Mouse (Mus musculus) embryonic facial prominence, embryonic 14.5 days (tissue): ENCODE results near the gene Paf1. TPM values are rescaled to one million over a fixed set of nuclear protein-coding genes. Genes with fewer than 3 reads are reported as not detected.

Source experiments
- ATAC-seq: fragments of 200-750 bp; cut with Nextera tagmentation; 2 replicates; pipeline ENCODE4 v1.8.0; 2017; ENCODE audit warnings: low read depth, moderate number of reproducible peaks, moderate TSS enrichment
- DNase-seq: peaks from one replicate; pipeline ENCODE4 v3.0.0-alpha.2; 2015; ENCODE audit warnings: low spot score
- H3K27ac ChIP-seq: fragments of 300-500 bp; sonication (generic); replicated peaks from 2 replicates; pipeline ENCODE4 v1.5.1; 2014; ENCODE audit warnings: low read depth, mild to moderate bottlenecking, low read length, moderate library complexity
- H3K27me3 ChIP-seq: fragments of 300-500 bp; sonication (generic); replicated peaks from 2 replicates; pipeline ENCODE4 v1.6.1; 2014; ENCODE audit warnings: low read length; ENCODE audit not compliant: control insufficient read depth, insufficient read depth
- H3K36me3 ChIP-seq: fragments of 300-500 bp; sonication (generic); 2 replicates; pipeline ENCODE4 v1.6.1; 2014; ENCODE audit warnings: low read length, mixed read lengths; ENCODE audit not compliant: control insufficient read depth, insufficient read depth
- H3K4me1 ChIP-seq: fragments of 300-500 bp; sonication (generic); 2 replicates; pipeline ENCODE4 v1.6.1; 2014; ENCODE audit warnings: antibody characterized with exemption, low read length; ENCODE audit not compliant: control insufficient read depth, insufficient read depth
- H3K4me2 ChIP-seq: fragments of 300-500 bp; sonication (generic); 2 replicates; pipeline ENCODE4 v1.6.1; 2014; ENCODE audit warnings: low read depth, mild to moderate bottlenecking, low read length, moderate library complexity, mixed read lengths
- H3K4me3 ChIP-seq: fragments of 300-500 bp; sonication (generic); 2 replicates; pipeline ENCODE4 v1.5.1; 2014; ENCODE audit warnings: low read depth, mild to moderate bottlenecking, low read length
- H3K9ac ChIP-seq: fragments of 300-500 bp; sonication (generic); 2 replicates; pipeline ENCODE4 v1.6.1; 2014; ENCODE audit warnings: low read depth, mild to moderate bottlenecking, low read length, moderate library complexity, mixed read lengths
- H3K9me3 ChIP-seq: fragments of 300-500 bp; sonication (generic); 2 replicates; pipeline ENCODE4 v1.6.1; 2016; ENCODE audit warnings: low read length; ENCODE audit not compliant: control insufficient read depth
- WGBS: fragments of 180-500 bp; shearing (Covaris S2); extraction: QIAGEN DNeasy Blood & Tissue Kit; methylation state at CpG from one replicate; pipeline ENCODE4 v1.1.7; 2014; 5-methylcytosine and 5-hydroxymethylcytosine counted together
- polyA plus RNA-seq: library from polyadenylated mRNA; unstranded; fragments of >200 nt; fragmentation: Nextera tagmentation; extraction: Ambion mirVana; gene quantifications from 2 replicates; pipeline ENCODE4 v1.2.1, GENCODE M21; 2014

Gene Paf1
- 52.1 and 54.1 TPM in 2 replicates for polyA plus RNA-seq

DNA sequence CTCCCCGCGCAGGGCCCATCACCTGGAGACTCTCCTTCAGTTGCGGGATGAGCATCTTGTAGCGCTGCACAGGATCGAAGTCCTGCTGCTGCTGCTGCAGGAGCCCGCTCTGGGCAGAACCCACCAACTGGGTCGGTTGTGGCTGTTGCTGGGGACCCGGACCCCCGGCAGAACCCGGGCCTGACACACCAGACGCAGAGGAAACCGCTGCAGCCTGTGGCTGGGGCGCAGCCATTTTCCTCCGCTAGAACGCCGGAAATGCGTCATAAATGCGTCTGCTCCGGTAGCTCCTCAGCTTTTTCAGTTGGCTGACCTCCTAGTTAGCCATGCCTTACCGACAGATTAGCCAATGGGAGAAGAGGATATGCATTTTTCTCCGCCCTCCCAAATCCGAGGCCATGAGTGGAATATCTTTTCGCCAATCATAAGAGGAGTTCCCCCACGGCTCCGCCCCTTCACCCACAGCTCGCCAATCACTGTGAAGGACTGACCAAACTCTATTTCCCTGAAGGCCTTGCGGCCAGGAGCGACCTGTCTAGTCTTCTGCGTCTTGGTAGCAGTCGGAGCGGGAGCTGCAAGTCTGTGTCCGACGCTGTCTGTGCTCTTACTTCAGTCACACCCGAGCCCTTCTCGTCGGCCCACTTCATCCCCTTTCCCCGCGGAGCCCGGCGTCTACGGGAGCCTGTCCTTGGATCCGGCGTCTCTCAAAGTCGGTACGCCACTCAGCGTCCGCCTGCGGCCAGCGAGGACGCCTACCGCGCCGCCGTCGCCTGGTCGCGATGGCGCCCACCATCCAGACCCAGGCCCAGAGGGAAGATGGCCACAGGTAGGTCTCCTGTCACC is at the start of gene Paf1, which contains the start of gene Med29:
TSS of gene Paf1 (plus strand) at position 523 of the 843 bp plus-strand sequence.
TSS of gene Med29 (minus strand) at position 280 of the 843 bp plus-strand sequence.
- H3K9ac ChIP-seq: peak within 1 kb of the TSS; percentile 88
- no peaks in the 10 kb centered on the region for H3K27me3 ChIP-seq
- WGBS: under 1% methylated on average over 53 of the region's 58 CpGs
- H3K36me3 ChIP-seq: peaks cover 58% of the 10 kb centered on the region
- H3K9me3 ChIP-seq: no peaks in the 10 kb centered on the region
- peaks cover 8% of the 10 kb centered on the region for H3K4me1 ChIP-seq
- H3K4me3 ChIP-seq: peak within 1 kb of the TSS; percentile 94
- ATAC-seq: peak; percentile 97
- DNase-seq: peak; percentile 100
- peak within 1 kb of the TSS; percentile 84 for H3K27ac ChIP-seq
- peak within 1 kb of the TSS; percentile 92 for H3K4me2 ChIP-seq

- ATAC-seq (no peak), DNase-seq (peak; percentile 75)
- H3K9me3 ChIP-seq: no peaks in the 10 kb centered on the region
- WGBS: 3% methylated on average over 4 of the region's 4 CpGs
- no peak overlapping the region for H3K9ac ChIP-seq
- no peaks in the 10 kb centered on the region for H3K36me3 ChIP-seq
- no peak overlapping the region for H3K27ac ChIP-seq
- peaks cover 3% of the 10 kb centered on the region for H3K4me1 ChIP-seq
- H3K27me3 ChIP-seq: no peaks in the 10 kb centered on the region
- no peak overlapping the region for H3K4me3 ChIP-seq
- H3K4me2 ChIP-seq: no peak overlapping the region
These were observed 48.1 kb upstream of the Paf1 start for GRCm38 (mm10) chr7:28344637-28345036.

GRCm38 (mm10) chr7:28347746-28348145 is 45.0 kb upstream of the Paf1 start:
- WGBS: 69% methylated on average over 3 of the region's 3 CpGs
- H3K27ac ChIP-seq: no peak overlapping the region
- DNase-seq: no peak
- H3K4me3 ChIP-seq: no peak overlapping the region
- H3K9ac ChIP-seq: no peak overlapping the region
- no peak overlapping the region for H3K4me2 ChIP-seq
- peaks cover 11% of the 10 kb centered on the region for H3K36me3 ChIP-seq
- ATAC-seq: no peak
- no peaks in the 10 kb centered on the region for H3K27me3 ChIP-seq
- H3K9me3 ChIP-seq: no peaks in the 10 kb centered on the region
- H3K4me1 ChIP-seq: peaks cover 14% of the 10 kb centered on the region

GRCm38 (mm10) chr7:28348601-28349000 is 44.1 kb upstream of the Paf1 start:
- Histone ChIP-seq H3K27ac (no peak overlapping the region), H3K4me2 (no peak overlapping the region), H3K36me3 (peaks cover 20% of the 10 kb centered on the region), H3K9me3 (no peaks in the 10 kb centered on the region), H3K4me1 (peaks cover 14% of the 10 kb centered on the region), H3K27me3 (no peaks in the 10 kb centered on the region), H3K4me3 (no peak overlapping the region), H3K9ac (no peak overlapping the region)
- no peak for ATAC-seq
- WGBS: 82% methylated on average over 7 of the region's 7 CpGs
- DNase-seq: no peak

DNA sequence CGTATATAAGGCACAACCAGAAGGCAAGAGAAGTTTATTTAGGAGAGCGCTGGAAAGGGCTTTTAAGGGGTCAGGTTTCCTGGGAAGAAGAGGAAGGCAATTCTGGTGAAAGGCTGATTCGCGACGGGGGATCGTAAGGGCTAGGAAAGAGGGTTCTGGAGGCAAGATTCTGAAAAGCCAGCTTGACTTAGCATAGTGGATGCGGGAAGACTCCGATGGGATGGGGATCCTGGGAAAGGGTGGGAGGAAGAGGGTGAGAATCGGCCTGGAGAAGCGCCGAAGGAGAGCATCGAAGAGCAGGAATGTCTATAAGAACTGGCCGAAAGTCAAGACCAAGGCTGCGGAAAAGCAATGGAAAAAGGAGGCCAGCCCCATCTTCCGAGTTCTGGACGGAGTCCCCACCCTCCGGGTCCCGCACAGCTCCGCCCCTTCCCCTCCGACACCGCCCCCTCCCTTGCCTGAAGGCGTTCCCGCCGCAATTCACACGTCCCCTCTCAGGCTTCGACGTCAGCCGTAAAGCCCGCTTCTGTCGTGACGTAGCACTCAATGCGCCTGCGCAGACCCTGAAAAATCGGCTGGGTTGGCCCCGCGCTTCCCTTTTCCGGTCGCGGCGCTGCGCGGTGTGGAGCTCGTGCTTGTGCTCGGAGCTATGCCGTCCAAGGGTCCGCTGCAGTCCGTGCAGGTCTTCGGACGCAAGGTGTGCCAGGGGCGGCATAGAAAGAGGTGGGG is 42.4 kb upstream of the Paf1 start, which contains the start of gene Rps16:
TSS of gene Rps16 (plus strand) at position 498 of the 729 bp plus-strand sequence.
- Histone ChIP-seq H3K27me3 (no peaks in the 10 kb centered on the region), H3K9me3 (no peaks in the 10 kb centered on the region), H3K36me3 (peaks cover 36% of the 10 kb centered on the region), H3K4me2 (peak within 1 kb of the TSS; percentile 63), H3K27ac (peak within 1 kb of the TSS; percentile 97), H3K4me3 (peak within 1 kb of the TSS; percentile 91), H3K4me1 (peaks cover 14% of the 10 kb centered on the region; the same call in 1 of the 2 replicates), H3K9ac (peak within 1 kb of the TSS; percentile 98)
- peak; percentile 94 for ATAC-seq
- peak; percentile 98 for DNase-seq
- WGBS: under 1% methylated on average over 44 of the region's 50 CpGs

- peak overlapping the region; percentile 98 for H3K9ac ChIP-seq
- no peak overlapping the region for H3K27ac ChIP-seq
- no peaks in the 10 kb centered on the region for H3K27me3 ChIP-seq
- peak overlapping the region; percentile 63 for H3K4me2 ChIP-seq
- DNase-seq (no peak), ATAC-seq (no peak)
- H3K36me3 ChIP-seq: peaks cover 44% of the 10 kb centered on the region
- H3K4me3 ChIP-seq: peak overlapping the region; percentile 91
- peaks cover 16% of the 10 kb centered on the region; the same call in 1 of the 2 replicates for H3K4me1 ChIP-seq
- WGBS: 32% methylated on average over 4 of the region's 4 CpGs
- no peaks in the 10 kb centered on the region for H3K9me3 ChIP-seq
These were observed 41.0 kb upstream of the Paf1 start for GRCm38 (mm10) chr7:28351676-28352191.

- DNase-seq (no peak), ATAC-seq (no peak)
- Histone ChIP-seq H3K9me3 (no peaks in the 10 kb centered on the region), H3K27ac (no peak overlapping the region), H3K4me3 (no peak overlapping the region), H3K9ac (no peak overlapping the region), H3K4me1 (peaks cover 28% of the 10 kb centered on the region; the same call in 1 of the 2 replicates), H3K36me3 (peaks cover 44% of the 10 kb centered on the region), H3K4me2 (no peak overlapping the region), H3K27me3 (no peaks in the 10 kb centered on the region)
- 93% methylated on average over 2 of the region's 2 CpGs for WGBS
These were observed 39.5 kb upstream of the Paf1 start for GRCm38 (mm10) chr7:28353267-28353666.

DNA sequence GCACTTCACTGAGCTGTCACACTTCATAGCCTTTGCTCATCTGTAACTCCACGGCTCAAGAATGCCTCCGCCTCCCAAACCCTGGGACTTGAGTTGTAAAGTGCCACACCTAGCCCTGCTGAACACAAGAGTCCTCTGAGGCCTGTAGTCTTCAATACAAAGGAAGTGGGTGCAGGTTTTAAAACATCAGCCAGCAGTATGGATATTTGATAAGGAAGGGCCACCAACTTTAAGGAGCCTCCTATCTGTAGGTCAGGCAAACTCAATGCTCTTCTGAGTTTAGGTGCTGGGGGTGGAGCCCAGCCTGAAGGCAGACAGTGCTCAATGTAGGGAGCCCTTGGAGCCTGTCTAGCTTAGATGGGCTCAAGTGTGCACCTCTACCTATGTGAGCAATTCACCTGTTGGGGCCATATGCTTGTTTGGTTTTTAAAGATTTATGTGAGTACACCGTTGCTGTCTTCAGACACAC is 38.6 kb upstream of the Paf1 start:
- ATAC-seq: no peak
- H3K27ac ChIP-seq: no peak overlapping the region
- no peaks in the 10 kb centered on the region for H3K27me3 ChIP-seq
- peaks cover 48% of the 10 kb centered on the region for H3K36me3 ChIP-seq
- no peak overlapping the region for H3K9ac ChIP-seq
- H3K9me3 ChIP-seq: no peaks in the 10 kb centered on the region
- no peak for DNase-seq
- WGBS: 87% methylated on average over 3 of the region's 3 CpGs
- H3K4me1 ChIP-seq: peaks cover 28% of the 10 kb centered on the region; the same call in 1 of the 2 replicates
- no peak overlapping the region for H3K4me3 ChIP-seq
- H3K4me2 ChIP-seq: no peak overlapping the region
